Mouse (Mus musculus) T-helper 2 cell (primary cell): ENCODE measurements around the gene Tars.

Experiments used
- in situ Hi-C: fragments of 300-600 bp; cut with MboI, MseI; formaldehyde crosslinking; loops from one replicate; pipeline ENCODE4 v1.15.1; 2025; ENCODE audit warnings: high pct_unique_total_duplicates

The Tars gene

DNA sequence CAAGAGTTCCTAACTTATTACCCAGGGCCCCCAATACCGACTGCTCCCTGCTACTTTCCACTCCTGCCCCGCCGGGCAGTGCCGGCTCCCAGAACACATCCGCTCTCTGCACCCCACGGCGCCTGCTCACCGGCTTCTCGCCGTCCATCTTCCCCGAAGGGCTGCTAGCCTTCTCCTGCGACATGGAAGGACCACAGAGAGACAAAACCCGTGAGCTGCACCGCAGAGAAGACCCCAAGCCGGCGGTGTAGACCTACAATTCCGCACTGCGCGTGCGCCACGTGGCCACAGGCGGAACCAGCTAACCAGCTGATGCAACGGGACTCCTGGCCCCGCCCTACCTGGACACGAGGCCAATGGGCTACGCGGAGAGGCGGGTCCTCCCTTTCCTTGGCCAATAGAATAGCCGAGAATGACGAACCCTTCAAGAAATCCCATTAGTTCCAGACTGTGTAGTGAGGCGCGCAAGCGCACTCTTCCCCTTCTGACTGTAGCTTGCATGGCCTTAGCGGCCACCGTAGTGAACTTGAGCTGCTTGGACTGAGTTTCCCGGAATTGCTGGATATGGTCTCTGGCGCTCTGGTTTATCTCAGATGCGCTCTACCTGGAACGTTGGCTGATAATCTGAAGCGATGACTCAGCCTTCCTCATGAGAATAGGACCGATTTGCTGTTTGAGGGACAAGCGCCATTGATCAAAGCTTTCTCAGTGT, at the start of gene Tars:
TSS of gene Tars (minus strand) at position 310 of the 712 bp plus-strand sequence.
- in situ Hi-C loops = loop anchor here (10.0 to 25.0 kb wide), 3 partner anchors 713 to 915 kb away; partner anchors contain the start of gene Zfr

DNA sequence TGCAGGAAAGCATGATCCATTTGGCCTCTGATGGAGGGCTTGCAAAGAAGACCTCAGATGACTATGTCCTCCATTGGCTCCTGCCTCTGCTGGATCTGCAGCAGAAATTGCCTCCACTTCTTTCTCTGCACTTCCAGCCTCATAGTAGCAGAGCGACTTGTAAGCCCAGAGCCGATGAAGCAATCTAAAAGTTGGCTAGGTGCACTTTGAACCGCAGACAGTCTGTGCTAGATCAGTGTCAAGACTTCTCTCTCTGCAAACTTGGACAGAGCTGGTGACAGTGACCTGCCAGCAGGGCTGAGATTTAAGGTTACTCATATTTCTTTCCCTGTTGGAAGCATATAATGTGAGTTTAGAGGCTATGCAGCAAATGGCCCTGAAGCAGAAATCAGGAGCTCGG, 37.9 kb upstream of the Tars start:
- in situ Hi-C loops = no loop called here

GRCm38 (mm10) chr15:11436709-11437280, 37.3 kb upstream of the Tars start:
- in situ Hi-C loops = no loop called here

- in situ Hi-C loops = no loop called here
Observed at GRCm38 (mm10) chr15:11426899-11427298, 27.4 kb upstream of the Tars start.

DNA sequence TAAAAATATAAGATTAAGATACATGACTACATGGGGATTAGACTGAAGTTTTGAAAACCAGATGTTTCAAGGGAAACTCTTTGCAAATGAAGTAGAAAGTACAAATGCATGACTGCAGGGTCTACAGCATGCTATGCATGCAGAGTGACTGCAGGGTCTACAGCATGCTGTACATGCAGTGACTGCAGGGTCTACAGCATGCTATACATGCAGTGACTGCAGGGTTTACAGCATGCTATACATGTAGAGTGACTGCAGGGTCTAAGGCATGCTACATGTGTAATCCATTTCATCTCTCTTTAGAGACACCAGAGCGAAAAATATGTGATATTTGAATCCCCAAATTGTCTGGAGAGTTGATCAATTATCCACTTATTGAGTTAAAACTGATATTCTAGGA, 14.0 kb upstream of the Tars start:
- in situ Hi-C loops = loop anchor here (10.0 to 25.0 kb wide), 2 partner anchors 121 to 699 kb away; partner anchors contain the start of gene Zfr

GRCm38 (mm10) chr15:11412542-11412941, 13.1 kb upstream of the Tars start:
- in situ Hi-C loops = loop anchor here (10.0 to 25.0 kb wide), 2 partner anchors 122 to 700 kb away; partner anchors contain the start of gene Zfr

GRCm38 (mm10) chr15:11411846-11412245, 12.4 kb upstream of the Tars start:
- in situ Hi-C loops = loop anchor here (10.0 to 25.0 kb wide), 2 partner anchors 123 to 700 kb away; partner anchors contain the start of gene Zfr

GRCm38 (mm10) chr15:11408155-11408826, 8.8 kb upstream of the Tars start:
- in situ Hi-C loops = loop anchor here (5.0 to 25.0 kb wide), 3 partner anchors 559 to 907 kb away; partner anchors contain the start of gene Zfr

GRCm38 (mm10) chr15:11407381-11407780, 7.9 kb upstream of the Tars start:
- in situ Hi-C loops = loop anchor here (5.0 to 25.0 kb wide), 3 partner anchors 560 to 907 kb away; partner anchors contain the start of gene Zfr

DNA sequence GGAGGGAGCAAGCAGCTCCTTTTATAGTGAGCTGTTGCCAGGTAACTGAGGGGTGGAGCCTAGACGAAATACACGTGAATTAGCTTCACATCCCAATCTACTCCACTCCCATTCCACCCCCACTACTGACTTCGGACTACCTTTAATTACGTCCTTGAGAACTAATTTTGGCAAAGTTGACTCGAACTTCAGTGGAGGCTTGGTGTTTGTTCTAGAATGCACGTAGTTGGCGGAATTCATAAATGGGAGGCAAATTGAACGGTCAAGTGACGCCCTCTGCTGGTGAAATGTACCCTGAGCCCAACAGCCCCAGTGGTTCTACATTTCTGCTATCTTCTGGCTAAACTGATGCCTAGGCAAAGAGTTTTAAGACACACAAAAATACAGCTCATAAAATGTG, 7.3 kb upstream of the Tars start:
- in situ Hi-C loops = loop anchor here (5.0 to 25.0 kb wide), 3 partner anchors 561 to 908 kb away; partner anchors contain the start of gene Zfr

DNA sequence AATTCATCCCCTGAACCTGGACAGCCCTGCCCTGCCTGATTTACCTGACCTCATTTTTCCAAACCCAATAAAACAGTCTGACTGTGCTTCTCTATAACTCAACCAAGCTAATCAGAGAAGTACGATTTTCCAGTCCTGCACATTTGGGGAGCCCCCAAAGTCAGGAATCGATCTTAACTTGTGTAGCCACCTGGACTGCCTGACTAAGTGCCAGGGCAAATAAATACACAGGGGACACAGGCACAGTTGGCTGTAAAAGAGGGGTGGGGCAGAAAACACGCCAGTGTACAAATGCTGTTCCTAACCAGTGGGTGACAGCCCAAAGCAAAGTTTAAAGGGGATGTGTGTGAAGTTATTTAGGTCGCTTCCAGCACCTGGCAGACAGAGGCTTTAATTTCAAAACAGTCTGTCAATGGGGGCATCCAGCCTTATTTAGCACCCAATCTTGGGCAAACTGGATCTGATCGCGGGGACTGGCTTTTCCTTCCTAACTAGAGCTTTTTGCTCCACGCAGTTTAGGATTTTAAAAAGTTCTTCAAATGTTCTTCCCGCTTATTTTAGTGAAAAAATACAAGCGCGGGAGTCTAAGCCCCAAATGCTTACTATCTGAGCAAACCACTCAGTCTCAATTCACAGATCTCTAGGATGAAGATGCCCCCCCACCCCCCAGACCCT, 652 bp downstream of the Tars start:
- in situ Hi-C loops = loop anchor here (10.0 kb wide), 1 partner anchor 904 kb away; no protein-coding TSS in a partner anchor

- in situ Hi-C loops = loop anchor here (10.0 kb wide), 1 partner anchor 902 kb away; no protein-coding TSS in a partner anchor
Observed at GRCm38 (mm10) chr15:11396421-11396820, 3.0 kb downstream of the Tars start.

- in situ Hi-C loops = loop anchor here (10.0 kb wide), 1 partner anchor 898 kb away; no protein-coding TSS in a partner anchor
Observed at GRCm38 (mm10) chr15:11392903-11393302, 6.6 kb downstream of the Tars start.

GRCm38 (mm10) chr15:11383796-11384195, 15.7 kb downstream of the Tars start:
- in situ Hi-C loops = loop anchor here (10.0 kb wide), 1 partner anchor 389 kb away; no protein-coding TSS in a partner anchor

GRCm38 (mm10) chr15:11382585-11382984, 16.9 kb downstream of the Tars start:
- in situ Hi-C loops = loop anchor here (10.0 kb wide), 1 partner anchor 388 kb away; no protein-coding TSS in a partner anchor

GRCm38 (mm10) chr15:11380616-11381015, 18.8 kb downstream of the Tars start:
- in situ Hi-C loops = loop anchor here (10.0 kb wide), 1 partner anchor 386 kb away; no protein-coding TSS in a partner anchor

DNA sequence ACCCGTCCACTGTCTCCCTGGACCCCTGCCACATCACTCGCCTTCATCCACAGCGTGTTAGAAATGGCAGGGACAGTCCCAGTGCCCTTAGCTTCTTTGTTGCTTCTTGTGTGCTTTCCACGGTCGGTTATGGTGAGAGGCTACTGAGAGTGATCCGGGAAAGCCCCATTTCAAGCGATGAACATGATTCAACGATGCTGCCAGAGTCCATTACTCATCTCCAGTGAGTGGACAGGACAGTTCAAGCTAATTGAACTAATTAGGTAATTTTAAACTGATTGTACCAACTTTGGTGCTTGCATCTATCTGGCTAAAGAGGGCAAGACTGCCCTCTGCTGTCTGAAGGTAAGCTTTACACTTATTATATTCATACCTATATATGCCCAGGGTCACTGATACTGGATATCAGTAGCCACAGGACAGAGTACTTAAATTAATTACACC, 19.4 kb downstream of the Tars start:
- in situ Hi-C loops = loop anchor here (10.0 kb wide), 1 partner anchor 385 kb away; no protein-coding TSS in a partner anchor

DNA sequence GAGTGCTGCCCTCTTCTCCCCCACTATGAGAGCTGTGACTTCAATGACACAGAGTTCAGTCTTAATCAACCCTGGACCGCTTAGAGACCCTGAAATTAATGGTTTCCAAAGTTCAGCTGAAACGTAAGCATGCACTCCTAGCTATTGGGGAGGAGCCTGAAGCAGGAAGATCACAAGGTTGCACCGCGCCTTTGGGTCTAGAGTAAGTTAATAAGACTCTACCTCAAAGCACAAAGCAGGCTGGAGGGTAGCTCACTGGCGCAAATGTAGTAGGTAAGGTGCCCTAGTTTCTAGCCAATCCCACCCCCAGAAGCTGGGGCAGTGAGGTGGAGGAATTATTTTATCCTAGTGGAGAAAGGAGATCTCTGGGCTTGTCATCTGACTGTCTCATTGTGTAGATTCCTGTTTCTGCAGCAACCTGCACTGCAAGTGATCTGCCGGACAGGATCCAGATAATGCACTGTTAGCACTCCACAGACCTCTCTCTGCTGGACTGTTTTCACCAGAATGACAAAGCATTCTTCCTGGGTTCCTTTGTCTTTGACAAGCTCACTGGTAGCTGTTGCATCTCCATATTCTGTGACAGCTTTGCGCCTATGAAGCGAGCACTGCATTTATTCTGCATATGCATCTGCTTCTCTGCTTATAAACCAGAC, 19.9 kb downstream of the Tars start:
- in situ Hi-C loops = loop anchor here (10.0 kb wide), 2 partner anchors 385 to 915 kb away; no protein-coding TSS in a partner anchor

- in situ Hi-C loops = loop anchor here (10.0 kb wide), 1 partner anchor 906 kb away; no protein-coding TSS in a partner anchor
Observed at GRCm38 (mm10) chr15:11370477-11371085, 28.9 kb downstream of the Tars start.

DNA sequence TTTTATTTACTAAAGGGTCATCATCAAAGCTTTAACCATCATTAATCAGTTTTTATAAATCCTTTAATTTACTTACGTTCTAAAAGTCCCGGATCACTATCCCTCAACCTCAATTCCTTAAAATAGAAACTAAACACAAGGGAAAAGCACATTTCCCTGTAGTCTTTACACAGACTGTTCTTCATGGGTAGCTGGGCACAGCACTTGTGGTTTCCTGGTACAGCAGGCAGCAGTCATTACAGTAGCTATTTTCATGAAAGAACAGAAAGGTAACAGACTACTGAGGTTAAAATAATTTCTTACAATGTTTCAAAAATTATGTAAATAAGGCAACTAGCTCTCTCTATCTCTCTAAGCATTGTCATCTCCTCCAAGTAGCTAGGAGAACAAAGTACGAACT, 29.9 kb downstream of the Tars start:
- in situ Hi-C loops = no loop called here
